Mouse (Mus musculus) liver (tissue): ENCODE results near the gene Rragc.
"Not testable (repeated sequence)": the region's sequence is repeated elsewhere in the genome, so short reads cannot be mapped to it uniquely, and the experiment has no call there.

Experiments used
- DNase-seq: peaks from one replicate; pipeline ENCODE4 v3.0.0-alpha.2; 2020; ENCODE audit warnings: mixed read lengths

Rragc gene

GRCm38 (mm10) chr4:123916748-123917547 lies at the start of gene Rragc:
TSS of gene Rragc (plus strand) at chr4:123917446.
- peak; percentile 100 for DNase-seq

DNA sequence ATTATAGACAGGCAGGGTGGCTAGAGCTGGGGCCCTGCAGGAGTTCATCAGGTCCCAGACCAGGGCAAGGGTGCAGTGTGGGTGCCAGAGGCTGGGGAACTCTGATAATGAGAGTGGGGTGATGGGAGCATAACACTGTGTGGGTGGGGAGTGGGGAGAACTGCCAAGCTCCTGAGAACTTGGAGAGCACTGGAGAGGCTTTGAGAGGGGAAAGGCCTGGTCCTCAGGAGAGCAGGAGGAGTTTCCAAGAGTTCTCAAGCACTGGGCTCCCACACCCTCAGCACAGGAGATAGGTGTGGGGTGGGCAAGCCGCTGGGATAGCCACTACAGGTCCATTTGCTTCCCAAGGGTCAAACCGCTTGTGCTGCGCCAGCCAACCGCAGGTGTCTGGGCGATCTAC lies 23.5 kb upstream of the Rragc start:
- no peak for DNase-seq

GRCm38 (mm10) chr4:123894295-123894694 lies 23.0 kb upstream of the Rragc start:
- DNase-seq = no peak

DNA sequence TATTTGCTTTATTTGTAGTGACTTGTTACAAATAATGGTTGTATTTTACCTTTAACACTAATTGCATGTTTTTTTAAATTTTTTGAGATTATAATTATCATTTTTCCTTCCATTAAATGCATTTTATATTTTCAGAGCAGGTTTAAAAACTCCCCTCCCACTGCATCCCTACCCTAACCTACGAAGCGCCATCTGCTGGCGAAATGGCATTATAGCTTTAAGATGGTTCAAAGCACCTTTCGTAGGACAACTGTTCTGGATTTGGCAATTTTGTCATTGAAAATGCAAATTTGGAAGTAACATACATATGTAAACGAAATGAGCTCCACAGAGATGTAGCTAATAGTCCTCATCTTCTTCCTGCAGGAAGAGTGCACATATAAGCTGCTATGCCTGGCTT lies 18.6 kb upstream of the Rragc start:
- peak; percentile 47 for DNase-seq

- DNase-seq = no peak
These were observed 13.8 kb upstream of the Rragc start for GRCm38 (mm10) chr4:123903432-123903831.

DNA sequence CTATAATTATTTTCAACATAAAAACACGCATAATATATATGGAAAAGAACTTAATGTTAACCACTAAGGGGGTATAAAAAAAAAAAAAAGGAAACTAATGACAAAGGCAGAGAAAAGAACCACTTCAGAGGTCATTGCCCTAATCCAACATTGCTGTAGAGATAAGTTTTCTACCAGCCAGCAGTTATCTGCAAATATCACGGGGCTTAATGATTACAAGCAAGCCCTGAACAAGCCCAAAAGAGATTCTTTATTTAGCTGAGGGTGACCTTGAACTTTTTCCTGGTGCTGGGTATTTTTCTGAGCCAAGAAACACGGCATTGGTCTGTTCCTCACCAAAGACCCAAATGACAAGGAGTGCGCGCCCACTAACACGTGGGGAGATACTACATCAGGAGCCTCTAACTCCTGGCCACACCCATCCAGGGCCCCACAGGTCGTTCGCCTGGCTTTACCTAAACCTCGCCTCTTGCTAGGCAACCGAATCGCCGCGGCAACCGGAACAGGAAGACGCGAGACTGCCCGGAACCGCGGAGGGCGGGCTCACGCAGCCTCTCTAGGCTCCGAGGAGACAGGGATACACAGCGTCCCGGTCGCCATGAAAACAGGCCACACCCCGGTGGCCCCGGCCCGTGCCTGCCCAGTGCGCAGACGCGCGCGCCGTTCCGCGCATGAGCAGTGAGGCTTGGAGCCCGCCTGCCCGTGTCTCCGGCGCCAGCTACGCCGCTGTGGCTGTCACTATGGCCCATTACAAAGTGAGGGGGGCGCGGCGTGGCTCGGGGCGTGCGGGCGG lies 12.7 kb upstream of the Rragc start, which contains the start of gene Mycbp:
Gene Mycbp, plus strand, starts transcription at position 500 of the 793 bp plus-strand sequence.
- peak; percentile 99 for DNase-seq

GRCm38 (mm10) chr4:123905126-123905668 lies 12.0 kb upstream of the Rragc start:
- DNase-seq = no peak

- DNase-seq = no peak
These were observed 5.7 kb upstream of the Rragc start for GRCm38 (mm10) chr4:123911503-123911902.

GRCm38 (mm10) chr4:123912431-123912830 lies 4.8 kb upstream of the Rragc start:
- DNase-seq = no peak

- peak; percentile 73 for DNase-seq
These were observed 398 bp downstream of the Rragc start, which contains the start of gene 4930535I16Rik for GRCm38 (mm10) chr4:123917548-123918140. TSS of gene 4930535I16Rik (minus strand) at chr4:123918022.

DNA sequence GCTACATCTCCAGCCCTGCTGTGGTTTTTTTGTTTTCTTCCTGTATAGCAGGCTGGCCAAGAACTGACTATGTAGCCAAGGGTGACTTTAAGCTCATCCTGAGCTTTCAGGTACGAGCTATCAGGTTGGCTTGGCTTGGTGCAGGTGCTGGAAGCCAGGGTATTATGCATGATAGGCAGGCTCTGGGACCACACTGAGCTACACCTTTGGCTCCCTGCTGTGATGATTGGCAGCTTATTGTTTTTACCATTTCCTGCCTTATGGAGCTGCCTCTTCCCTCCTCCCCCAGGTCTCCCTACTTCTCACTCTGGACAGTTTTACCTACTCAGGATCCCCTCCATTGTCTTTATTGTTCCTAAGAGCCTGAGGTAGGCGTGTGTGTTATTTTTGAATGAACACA lies 1.6 kb downstream of the Rragc start:
- DNase-seq = no peak

GRCm38 (mm10) chr4:123921055-123921565 lies 3.9 kb downstream of the Rragc start:
- DNase-seq = no peak

GRCm38 (mm10) chr4:123927961-123928360 lies 10.7 kb downstream of the Rragc start:
- DNase-seq = no peak

DNA sequence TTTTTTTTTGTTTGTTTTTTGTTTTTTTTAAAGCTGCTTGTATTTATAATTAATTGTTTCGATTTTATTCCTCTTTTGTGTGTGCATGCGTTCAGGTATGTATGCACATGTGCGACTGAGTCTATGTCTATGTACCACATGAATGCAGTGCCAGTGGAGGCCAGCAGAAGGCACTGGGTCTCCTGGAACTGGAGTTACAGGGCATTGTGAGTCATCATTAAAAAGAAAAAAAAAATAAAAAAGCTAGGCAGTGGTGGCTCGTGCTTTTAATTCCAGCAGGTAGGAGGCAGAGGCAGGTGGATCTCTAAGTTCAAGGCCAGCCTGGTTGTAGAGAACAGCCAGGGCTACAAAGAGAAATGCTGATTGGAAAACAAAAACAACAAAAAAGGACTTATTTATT lies 12.7 kb downstream of the Rragc start:
- no peak for DNase-seq

DNA sequence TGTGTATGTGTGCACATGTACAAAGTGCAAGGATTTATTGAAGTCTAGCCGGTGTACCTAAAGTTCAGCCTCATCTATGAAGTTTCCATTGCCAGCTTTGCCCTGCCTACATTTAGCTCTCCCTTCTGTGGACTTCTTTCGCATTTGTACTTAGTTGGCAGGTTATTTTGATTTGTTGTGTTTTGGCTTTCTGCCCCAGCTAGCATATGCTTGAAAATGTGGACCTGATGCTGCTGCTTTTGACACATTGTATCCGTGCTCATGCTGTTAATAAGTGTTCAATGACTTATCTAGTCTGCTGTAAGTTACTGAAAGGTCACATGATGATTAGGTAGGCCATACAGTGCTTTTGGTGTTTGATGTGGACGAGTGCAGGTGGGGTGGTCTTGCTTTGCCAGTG lies 17.1 kb downstream of the Rragc start:
- DNase-seq = no peak

DNA sequence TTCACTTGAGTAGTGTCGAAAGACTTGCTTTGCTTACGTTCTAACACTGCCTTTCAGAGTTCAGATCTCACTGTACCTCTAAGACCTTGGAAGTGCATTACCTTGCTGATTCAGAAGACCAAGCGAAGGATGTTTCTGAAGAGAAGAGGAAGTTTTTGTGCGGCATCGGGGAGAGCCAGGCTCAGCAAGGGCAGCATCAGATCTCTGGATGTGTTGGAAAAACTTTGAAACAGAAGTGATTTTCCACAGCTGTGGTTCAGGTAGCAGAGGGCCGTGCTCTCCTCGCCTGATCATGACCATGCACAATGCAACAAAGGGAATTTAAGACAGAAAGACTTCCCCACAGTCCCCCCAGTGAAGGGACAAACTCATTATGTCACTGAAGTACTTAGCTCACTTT lies 18.8 kb downstream of the Rragc start:
- DNase-seq = no peak

- peak; percentile 73 for DNase-seq
These were observed 22.6 kb downstream of the Rragc start for GRCm38 (mm10) chr4:123939838-123940237.

GRCm38 (mm10) chr4:123940878-123941277 lies 23.6 kb downstream of the Rragc start:
- not testable (repeated sequence) for DNase-seq

DNA sequence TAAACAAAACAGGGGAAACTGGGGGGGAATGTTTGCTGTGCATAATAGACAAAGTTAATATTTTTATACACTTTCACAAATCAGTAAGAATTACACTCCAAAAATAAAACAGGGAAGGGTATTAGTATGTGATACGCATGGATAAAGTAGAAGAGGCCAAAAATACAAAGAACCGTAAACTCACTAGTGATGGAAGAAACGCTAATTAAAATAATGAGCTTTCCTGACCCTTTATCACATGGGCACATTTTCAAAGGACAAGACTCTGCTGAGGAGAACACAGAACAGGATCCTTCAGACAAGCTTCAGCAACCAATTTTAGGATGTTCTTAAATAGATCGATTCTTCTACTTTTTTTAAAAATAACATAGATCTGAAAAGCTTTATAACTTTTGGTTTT lies 29.5 kb downstream of the Rragc start:
- DNase-seq = no peak

DNA sequence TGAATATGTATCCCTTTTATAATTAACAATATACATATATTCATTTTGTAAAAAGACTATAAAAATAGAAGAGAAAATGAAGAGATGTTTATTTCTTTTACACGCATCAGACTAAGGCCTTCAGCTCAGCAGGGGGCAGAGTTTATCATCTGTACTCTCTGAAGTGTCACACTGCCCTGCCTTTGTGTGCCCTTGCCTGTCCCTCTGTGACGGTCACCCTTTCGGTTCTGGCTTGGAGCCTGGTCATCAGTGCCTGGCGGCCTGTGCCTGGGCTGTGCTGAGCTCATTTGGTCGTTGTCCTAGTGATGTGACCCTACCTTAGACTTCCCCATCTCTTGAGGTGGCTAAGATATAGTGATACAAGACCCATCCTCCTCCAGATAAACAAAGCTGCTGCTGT lies 29.9 kb downstream of the Rragc start:
- DNase-seq = no peak

- no peak for DNase-seq
These were observed 31.7 kb downstream of the Rragc start for GRCm38 (mm10) chr4:123948901-123949300.

DNA sequence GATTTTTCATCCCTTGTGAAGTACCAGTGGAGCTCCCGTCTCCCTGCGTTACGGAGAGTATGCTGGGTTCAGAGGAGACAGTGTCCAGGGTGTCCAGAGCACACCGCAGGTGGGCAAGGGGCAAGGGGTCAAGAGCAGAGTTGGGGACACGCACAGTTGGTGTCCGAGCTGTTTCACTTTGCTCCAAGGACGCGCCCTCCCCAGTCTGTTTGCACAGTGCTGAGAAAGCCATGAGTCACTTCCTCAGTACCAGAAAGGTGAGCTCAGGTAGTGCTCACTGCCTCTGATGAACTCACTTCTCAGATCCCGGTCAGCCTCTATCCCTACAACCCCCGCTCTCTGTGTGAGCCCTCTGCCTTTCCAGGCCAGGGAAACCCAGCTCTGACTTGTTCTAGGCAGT lies 32.4 kb downstream of the Rragc start:
- no peak for DNase-seq

- no peak for DNase-seq
These were observed 34.8 kb downstream of the Rragc start for GRCm38 (mm10) chr4:123952059-123952458.
